Mouse (Mus musculus) liver, postnatal 0 days (tissue): ENCODE results near the gene Bco1. TPM values are rescaled to one million over a fixed set of nuclear protein-coding genes. Genes with fewer than 3 reads are reported as not detected.

ENCODE experiments used
- ATAC-seq: fragments of 200-750 bp; cut with Nextera tagmentation; 2 replicates; pipeline ENCODE4 v1.8.0; 2017; ENCODE audit warnings: mild to moderate bottlenecking, moderate library complexity
- DNase-seq: peaks from one replicate; pipeline ENCODE4 v3.0.0-alpha.2; 2016
- H3K27ac ChIP-seq: fragments of 300-500 bp; sonication (generic); 2 replicates; pipeline ENCODE4 v1.5.1; 2014; ENCODE audit warnings: antibody characterized with exemption, moderate library complexity, mild to moderate bottlenecking, low read depth
- H3K27me3 ChIP-seq: fragments of 300-500 bp; sonication (generic); 2 replicates; pipeline ENCODE4 v1.6.1; 2014; ENCODE audit warnings: low read length, control low read depth, mixed read lengths; ENCODE audit not compliant: insufficient read depth
- H3K36me3 ChIP-seq: fragments of 300-500 bp; sonication (generic); replicated peaks from 2 replicates; pipeline ENCODE4 v1.6.1; 2014; ENCODE audit warnings: mild to moderate bottlenecking, control low read depth, low read length, moderate library complexity, mixed read lengths; ENCODE audit not compliant: insufficient read depth
- H3K4me1 ChIP-seq: fragments of 300-500 bp; sonication (generic); 2 replicates; pipeline ENCODE4 v1.6.1; 2014; ENCODE audit warnings: antibody characterized with exemption, mild to moderate bottlenecking, control low read depth; ENCODE audit not compliant: insufficient read depth
- H3K4me2 ChIP-seq: fragments of 300-500 bp; sonication (generic); 2 replicates; pipeline ENCODE4 v1.6.1; 2014; ENCODE audit warnings: low read depth, mild to moderate bottlenecking, low read length, moderate library complexity, mixed read lengths
- H3K4me3 ChIP-seq: fragments of 300-500 bp; sonication (generic); 2 replicates; pipeline ENCODE4 v1.5.1; 2014; ENCODE audit warnings: low read depth, low read length
- H3K9ac ChIP-seq: fragments of 300-500 bp; sonication (generic); replicated peaks from 2 replicates; pipeline ENCODE4 v1.6.1; 2014; ENCODE audit warnings: mild to moderate bottlenecking, moderate library complexity
- H3K9me3 ChIP-seq: fragments of 300-500 bp; sonication (generic); 2 replicates; pipeline ENCODE4 v1.6.1; 2016; ENCODE audit warnings: mild to moderate bottlenecking, control low read depth, low read length, mixed read lengths
- CTCF ChIP-seq: sonication (generic); IDR thresholded peaks from 2 replicates; pipeline ENCODE4 v1.5.1; 2016; ENCODE audit warnings: antibody characterized with exemption, low read depth
- EP300 ChIP-seq: IDR thresholded peaks from 2 replicates; pipeline ENCODE4 v1.6.1; 2016; ENCODE audit warnings: antibody characterized with exemption, low read depth, mild to moderate bottlenecking
- WGBS: fragments of 180-500 bp; shearing (Covaris S2); extraction: QIAGEN DNeasy Blood & Tissue Kit; methylation state at CpG from one replicate; pipeline ENCODE4 v1.1.7; 2014; ENCODE audit not compliant: insufficient replicate concordance; 5-methylcytosine and 5-hydroxymethylcytosine counted together
- polyA plus RNA-seq: library from polyadenylated mRNA; unstranded; fragments of >200 nt; fragmentation: Nextera tagmentation; extraction: Ambion mirVana; gene quantifications from 2 replicates; pipeline ENCODE4 v1.2.1, GENCODE M21; 2015

Bco1 gene
- polyA plus RNA-seq, 1 experiment from 2014 or later = 8.1 TPM

- Histone ChIP-seq H3K4me2 (no peak overlapping the region), H3K36me3 (no peaks in the 10 kb centered on the region)
- 61% methylated on average over 1 of the region's 1 CpGs for WGBS
Measured at GRCm38 (mm10) chr8:117069708-117070107, 25.9 kb upstream of the Bco1 start.

GRCm38 (mm10) chr8:117074350-117075182 is 21.1 kb upstream of the Bco1 start:
- WGBS = 46% methylated on average over 10 of the region's 10 CpGs
- Histone ChIP-seq H3K27ac (no peak overlapping the region), H3K27me3 (no peaks in the 10 kb centered on the region), H3K9ac (no peak overlapping the region), H3K4me2 (no peak overlapping the region), H3K36me3 (no peaks in the 10 kb centered on the region), H3K4me3 (no peak overlapping the region), H3K4me1 (peaks cover 11% of the 10 kb centered on the region; the same call in 1 of the 2 replicates), H3K9me3 (no peaks in the 10 kb centered on the region)
- DNase-seq (peak; percentile 45), ATAC-seq (peak; percentile 86)
- no peak for TF ChIP-seq CTCF
- TF ChIP-seq EP300 = peak; percentile 78

More at GRCm38 (mm10) chr8:117069708-117070107, 25.9 kb upstream of the Bco1 start:
- Histone ChIP-seq H3K27ac (no peak overlapping the region), H3K9me3 (no peaks in the 10 kb centered on the region), H3K9ac (no peak overlapping the region), H3K4me3 (no peak overlapping the region), H3K27me3 (no peaks in the 10 kb centered on the region), H3K4me1 (peaks cover 7% of the 10 kb centered on the region; the same call in 1 of the 2 replicates)
- ATAC-seq (no peak), DNase-seq (peak; percentile 58)
- TF ChIP-seq EP300 = no peak
- peak; percentile 66 for TF ChIP-seq CTCF

GRCm38 (mm10) chr8:117078367-117078926 is 17.2 kb upstream of the Bco1 start:
- H3K4me1 ChIP-seq = peaks cover 16% of the 10 kb centered on the region
- no peak overlapping the region for H3K9ac ChIP-seq
- TF ChIP-seq CTCF (no peak), EP300 (no peak)
- no peaks in the 10 kb centered on the region for H3K9me3 ChIP-seq
- WGBS = 63% methylated on average over 7 of the region's 7 CpGs
- no peak for ATAC-seq
- H3K27ac ChIP-seq = no peak overlapping the region
- no peak overlapping the region for H3K4me2 ChIP-seq
- no peaks in the 10 kb centered on the region for H3K36me3 ChIP-seq
- H3K27me3 ChIP-seq = no peaks in the 10 kb centered on the region
- no peak for DNase-seq
- no peak overlapping the region for H3K4me3 ChIP-seq

GRCm38 (mm10) chr8:117079652-117080051 is 16.0 kb upstream of the Bco1 start:
- TF ChIP-seq CTCF (no peak), EP300 (no peak)
- WGBS = 60% methylated on average over 14 of the region's 14 CpGs
- Histone ChIP-seq H3K36me3 (no peaks in the 10 kb centered on the region), H3K4me1 (peaks cover 14% of the 10 kb centered on the region), H3K9me3 (no peaks in the 10 kb centered on the region), H3K4me2 (no peak overlapping the region), H3K27me3 (no peaks in the 10 kb centered on the region), H3K4me3 (no peak overlapping the region), H3K9ac (no peak overlapping the region), H3K27ac (no peak overlapping the region)
- DNase-seq (no peak), ATAC-seq (no peak)

- Histone ChIP-seq H3K4me3 (no peak within 1 kb of the TSS), H3K27ac (no peak within 1 kb of the TSS), H3K9me3 (no peaks in the 10 kb centered on the region), H3K27me3 (no peaks in the 10 kb centered on the region), H3K36me3 (no peaks in the 10 kb centered on the region), H3K9ac (no peak within 1 kb of the TSS), H3K4me2 (no peak within 1 kb of the TSS), H3K4me1 (peaks cover 26% of the 10 kb centered on the region)
- TF ChIP-seq EP300 (no peak), CTCF (no peak)
- 60% methylated on average over 8 of the region's 8 CpGs for WGBS
- DNase-seq (no peak), ATAC-seq (no peak)
Measured at GRCm38 (mm10) chr8:117082399-117082872, 13.2 kb upstream of the Bco1 start, which contains the start of gene Pkd1l2. Pkd1l2 (minus strand) TSS chr8:117082449.

- ATAC-seq (peak; percentile 66), DNase-seq (peak; percentile 55)
- Histone ChIP-seq H3K9me3 (no peaks in the 10 kb centered on the region), H3K36me3 (no peaks in the 10 kb centered on the region), H3K27ac (no peak overlapping the region), H3K4me1 (peaks cover 26% of the 10 kb centered on the region), H3K4me2 (no peak overlapping the region), H3K27me3 (no peaks in the 10 kb centered on the region), H3K9ac (no peak overlapping the region), H3K4me3 (no peak overlapping the region)
- TF ChIP-seq CTCF (peak; percentile 36), EP300 (peak; percentile 90)
- 25% methylated on average over 9 of the region's 9 CpGs for WGBS
Measured at GRCm38 (mm10) chr8:117082947-117083559, 12.6 kb upstream of the Bco1 start.
